Mouse (Mus musculus): ENCODE measurements around the gene Sema5b.

DNA sequence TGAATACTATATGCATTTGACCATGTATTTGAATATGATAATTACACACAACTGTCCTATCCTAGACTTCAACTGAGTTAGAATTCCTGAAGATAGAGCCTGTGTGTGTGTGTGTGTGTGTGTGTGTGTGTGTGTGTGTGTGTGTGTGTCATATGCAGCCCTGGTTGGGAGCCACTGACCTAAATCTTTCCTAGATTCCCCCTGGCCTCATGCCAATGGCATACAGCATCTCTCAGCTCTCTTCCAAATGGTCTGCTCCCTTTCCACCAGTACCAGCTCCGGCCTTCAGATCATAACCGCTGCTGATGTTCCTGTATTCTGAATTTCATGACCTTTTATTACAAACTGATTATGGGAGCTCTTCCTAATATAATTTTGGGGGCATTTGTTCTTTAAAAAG is 8.4 kb downstream of the Sema5b start:
- TF ChIP-seq CTCF (IDR thresholded peaks at IDR 0.05; ENCODE audit: low read depth) (no peak), EP300 (optimal IDR thresholded peaks at IDR 0.05) (no peak)
